Mouse (Mus musculus) neural tube, embryonic 13.5 days (tissue): Measurements from ENCODE around the gene Prkn. TPM values are rescaled to one million over a fixed set of nuclear protein-coding genes. Genes with fewer than 3 reads are reported as not detected.

Experiments
- ATAC-seq: fragments of 200-750 bp; cut with Nextera tagmentation; 2 replicates; pipeline ENCODE4 v1.8.0; 2017; ENCODE audit warnings: low read depth, mild to moderate bottlenecking, moderate TSS enrichment, moderate library complexity
- H3K27ac ChIP-seq: fragments of 300-500 bp; sonication (generic); replicated peaks from 2 replicates; pipeline ENCODE4 v1.5.1; 2015; ENCODE audit warnings: moderate library complexity, mild to moderate bottlenecking, inconsistent platforms
- H3K27me3 ChIP-seq: fragments of 300-500 bp; sonication (generic); 2 replicates; pipeline ENCODE4 v1.6.1; 2015; ENCODE audit warnings: mild to moderate bottlenecking, inconsistent platforms
- H3K36me3 ChIP-seq: fragments of 300-500 bp; sonication (generic); 2 replicates; pipeline ENCODE4 v1.6.1; 2015; ENCODE audit warnings: mild to moderate bottlenecking, inconsistent platforms
- H3K4me1 ChIP-seq: fragments of 300-500 bp; sonication (generic); replicated peaks from 2 replicates; pipeline ENCODE4 v1.6.1; 2015; ENCODE audit warnings: inconsistent platforms
- H3K4me2 ChIP-seq: fragments of 300-500 bp; sonication (generic); 2 replicates; pipeline ENCODE4 v1.6.1; 2015; ENCODE audit warnings: inconsistent platforms, mild to moderate bottlenecking, moderate library complexity
- H3K4me3 ChIP-seq: fragments of 300-500 bp; sonication (generic); 2 replicates; pipeline ENCODE4 v1.5.1; 2015; ENCODE audit warnings: mild to moderate bottlenecking, inconsistent platforms
- H3K9ac ChIP-seq: fragments of 300-500 bp; sonication (generic); 2 replicates; pipeline ENCODE4 v1.6.1; 2015; ENCODE audit warnings: moderate library complexity, mild to moderate bottlenecking, inconsistent platforms
- H3K9me3 ChIP-seq: fragments of 300-500 bp; sonication (generic); 2 replicates; pipeline ENCODE4 v1.6.1; 2016; ENCODE audit warnings: inconsistent platforms
- WGBS: fragments of 180-500 bp; shearing (Covaris S2); methylation state at CpG from one replicate; pipeline ENCODE4 v1.1.7; 2015; 5-methylcytosine and 5-hydroxymethylcytosine counted together
- polyA plus RNA-seq: library from polyadenylated mRNA; unstranded; fragments of >200 nt; fragmentation: Nextera tagmentation; extraction: Ambion mirVana; gene quantifications from 2 replicates; pipeline ENCODE4 v1.2.1, GENCODE M21; 2015

Gene Prkn
- polyA plus RNA-seq, 1 experiment from 2014 or later, result 3.6 TPM

DNA sequence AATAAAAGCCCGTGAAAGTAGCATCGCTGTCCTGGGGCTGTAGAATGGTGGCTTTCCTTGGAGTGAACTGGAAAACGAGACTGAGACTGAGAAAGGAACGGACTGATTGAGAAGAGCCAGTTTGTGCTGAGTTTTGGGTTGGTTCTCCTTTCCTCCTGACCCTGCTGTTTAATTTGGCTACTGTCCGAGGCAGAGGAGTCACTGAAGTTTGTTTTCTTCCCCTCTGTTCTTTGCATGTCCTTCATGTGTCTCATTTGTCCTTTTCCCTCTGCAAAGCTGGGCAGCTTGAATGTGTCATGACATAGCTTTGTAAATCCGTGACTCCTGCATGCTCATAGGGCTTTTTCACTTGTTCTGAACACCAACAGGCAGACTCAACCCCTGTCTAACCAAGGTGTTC is 249.2 kb downstream of the Prkn start:
- Histone ChIP-seq H3K27ac (no peak overlapping the region), H3K9ac (no peak overlapping the region), H3K4me3 (no peak overlapping the region), H3K9me3 (no peaks in the 10 kb centered on the region), H3K4me1 (peaks cover 26% of the 10 kb centered on the region), H3K4me2 (no peak overlapping the region), H3K27me3 (no peaks in the 10 kb centered on the region), H3K36me3 (no peaks in the 10 kb centered on the region)
- no peak for ATAC-seq
- 89% methylated on average over 6 of the region's 6 CpGs for WGBS

DNA sequence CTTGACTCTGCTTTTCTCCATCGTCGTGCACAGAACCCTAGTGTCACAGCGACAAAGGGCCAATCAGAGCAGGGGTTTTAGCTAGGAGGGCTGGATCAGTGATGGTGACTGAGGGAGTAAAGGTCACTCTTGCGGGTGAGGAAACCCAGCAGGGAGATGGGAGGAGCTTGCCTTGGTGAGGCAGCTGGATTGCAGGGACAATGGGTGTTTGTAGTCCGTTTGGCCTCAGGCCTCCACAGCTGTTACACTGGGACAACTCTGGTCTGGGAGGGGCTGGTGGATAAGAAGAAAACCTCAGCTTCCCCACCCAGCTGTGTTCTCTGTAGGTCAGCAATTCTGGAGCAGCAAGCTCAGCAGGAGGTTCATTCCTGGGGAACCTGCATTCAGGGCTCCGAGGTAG is 252.7 kb downstream of the Prkn start:
- H3K9ac ChIP-seq, result no peak overlapping the region
- H3K4me3 ChIP-seq, result no peak overlapping the region
- no peak overlapping the region for H3K27ac ChIP-seq
- no peaks in the 10 kb centered on the region for H3K36me3 ChIP-seq
- WGBS, result 17% methylated on average over 6 of the region's 6 CpGs
- H3K9me3 ChIP-seq, result peaks cover 7% of the 10 kb centered on the region; the same call in 1 of the 2 replicates
- no peak overlapping the region for H3K4me2 ChIP-seq
- H3K4me1 ChIP-seq, result peaks cover 11% of the 10 kb centered on the region
- no peak for ATAC-seq
- H3K27me3 ChIP-seq, result no peaks in the 10 kb centered on the region

DNA sequence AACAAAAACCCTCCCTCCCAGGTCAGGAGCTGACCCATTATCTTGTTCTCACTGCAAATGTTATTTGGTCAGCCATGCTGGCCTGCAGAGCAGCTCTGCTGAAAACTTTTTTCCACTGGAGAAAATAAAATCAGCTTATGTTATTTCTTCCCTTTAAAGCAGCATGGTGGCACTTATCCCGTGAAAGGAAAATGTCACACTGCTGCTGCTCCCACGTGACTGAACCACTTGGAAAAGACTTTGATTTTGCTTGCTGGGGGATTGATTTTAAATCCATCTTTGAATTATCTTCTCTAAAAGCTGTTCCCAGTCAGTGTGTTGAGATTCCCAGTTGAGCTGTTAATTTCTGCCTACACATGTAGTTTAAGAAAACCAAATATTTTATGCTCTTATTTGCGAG is 253.1 kb downstream of the Prkn start:
- Histone ChIP-seq H3K4me1 (peaks cover 9% of the 10 kb centered on the region), H3K4me3 (no peak overlapping the region), H3K9me3 (peaks cover 7% of the 10 kb centered on the region; the same call in 1 of the 2 replicates), H3K27ac (no peak overlapping the region), H3K27me3 (no peaks in the 10 kb centered on the region), H3K36me3 (no peaks in the 10 kb centered on the region), H3K4me2 (no peak overlapping the region), H3K9ac (no peak overlapping the region)
- no peak for ATAC-seq
- WGBS, result 45% methylated on average over 3 of the region's 3 CpGs

DNA sequence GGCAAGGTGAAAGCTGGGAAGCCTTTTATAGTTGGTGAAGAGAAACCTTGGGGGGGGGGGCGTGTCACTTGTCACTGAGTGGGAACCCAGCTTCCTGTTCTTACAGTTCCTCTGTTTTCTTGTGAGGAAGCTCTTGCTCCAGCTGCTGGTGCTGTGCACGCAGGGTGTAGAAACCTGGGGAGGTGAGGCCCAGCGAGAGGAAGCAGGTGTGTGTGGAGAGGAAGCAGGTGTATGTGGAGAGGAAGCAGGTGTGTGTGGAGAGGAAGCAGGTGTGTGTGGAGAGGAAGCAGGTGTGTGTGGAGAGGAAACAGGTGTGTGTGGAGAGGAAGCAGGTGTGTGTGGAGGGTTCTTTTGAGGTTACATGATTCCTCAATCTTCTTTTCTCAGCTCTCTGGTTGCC is 266.8 kb downstream of the Prkn start:
- Histone ChIP-seq H3K9me3 (no peaks in the 10 kb centered on the region), H3K9ac (no peak overlapping the region), H3K27me3 (no peaks in the 10 kb centered on the region), H3K36me3 (no peaks in the 10 kb centered on the region), H3K4me2 (no peak overlapping the region), H3K4me1 (no peaks in the 10 kb centered on the region), H3K27ac (no peak overlapping the region), H3K4me3 (no peak overlapping the region)
- ATAC-seq, result no peak
- WGBS, result 78% methylated on average over 3 of the region's 3 CpGs

DNA sequence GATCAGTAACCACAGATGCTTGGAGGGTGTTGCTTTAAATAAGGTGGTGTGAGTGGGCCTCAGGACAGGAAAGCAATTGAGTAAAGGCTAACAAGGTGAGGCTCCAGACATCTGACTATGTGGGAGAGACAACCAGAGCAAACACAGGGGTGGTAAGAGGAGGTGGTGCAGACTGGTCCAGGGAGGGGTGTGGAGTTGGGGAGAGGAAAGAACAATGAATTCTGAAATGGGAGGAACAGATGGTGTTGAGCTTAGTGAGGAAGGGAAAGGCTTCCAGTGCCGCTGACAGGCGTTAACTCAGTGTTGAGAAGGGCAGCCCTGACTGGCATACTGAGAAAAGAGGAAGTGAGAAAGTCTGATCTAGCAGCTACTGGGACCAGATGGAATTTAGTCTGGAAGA is 267.7 kb downstream of the Prkn start:
- Histone ChIP-seq H3K4me1 (no peaks in the 10 kb centered on the region), H3K9me3 (no peaks in the 10 kb centered on the region), H3K4me3 (no peak overlapping the region), H3K27me3 (no peaks in the 10 kb centered on the region), H3K36me3 (no peaks in the 10 kb centered on the region), H3K27ac (no peak overlapping the region), H3K4me2 (no peak overlapping the region), H3K9ac (no peak overlapping the region)
- WGBS, result 43% methylated on average over 2 of the region's 2 CpGs
- no peak for ATAC-seq

DNA sequence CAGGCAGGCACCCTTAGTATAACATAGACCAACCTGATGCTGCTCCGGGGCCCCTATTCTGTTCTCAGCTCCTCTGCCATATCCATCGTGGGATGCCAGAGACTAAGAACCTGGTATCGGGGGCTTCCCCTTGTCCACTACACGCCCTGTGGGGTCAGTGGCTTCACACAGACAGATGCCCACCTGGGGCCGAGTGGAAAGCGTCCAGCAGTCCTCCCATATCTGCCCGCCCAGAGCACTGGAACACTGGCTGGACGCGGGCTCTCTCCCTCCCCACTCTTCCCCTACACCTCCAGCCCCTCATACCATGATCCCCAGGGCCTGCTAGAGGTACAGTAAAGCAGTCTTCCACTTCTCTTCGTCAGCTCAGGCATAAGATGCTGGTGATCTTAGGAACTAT is 277.3 kb downstream of the Prkn start:
- H3K9ac ChIP-seq, result no peak overlapping the region
- no peaks in the 10 kb centered on the region for H3K27me3 ChIP-seq
- 80% methylated on average over 10 of the region's 10 CpGs for WGBS
- no peak for ATAC-seq
- no peak overlapping the region for H3K4me2 ChIP-seq
- no peak overlapping the region for H3K27ac ChIP-seq
- no peaks in the 10 kb centered on the region for H3K36me3 ChIP-seq
- no peaks in the 10 kb centered on the region for H3K9me3 ChIP-seq
- no peaks in the 10 kb centered on the region for H3K4me1 ChIP-seq
- H3K4me3 ChIP-seq, result no peak overlapping the region

DNA sequence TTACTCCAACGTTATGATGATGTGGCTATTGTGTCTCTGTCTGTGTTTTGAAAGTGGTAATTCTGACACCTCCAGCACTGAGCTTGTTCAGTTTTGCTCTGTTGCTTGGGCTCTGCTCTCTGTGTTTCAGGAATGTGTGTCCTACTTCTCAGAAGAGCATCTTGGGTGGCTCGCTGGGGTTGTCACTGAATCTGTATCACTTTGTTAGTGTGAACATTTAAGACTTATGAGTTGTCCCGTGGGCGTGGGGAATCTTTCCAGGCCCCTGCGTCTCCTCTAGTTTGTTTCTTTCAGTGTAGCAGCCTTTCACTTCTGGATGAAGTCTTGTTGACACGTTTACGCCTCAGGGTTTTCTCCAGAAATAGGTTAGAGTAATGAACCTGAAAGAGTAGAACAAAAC is 283.9 kb downstream of the Prkn start:
- H3K4me3 ChIP-seq, result no peak overlapping the region
- no peaks in the 10 kb centered on the region for H3K9me3 ChIP-seq
- no peaks in the 10 kb centered on the region for H3K4me1 ChIP-seq
- H3K27ac ChIP-seq, result no peak overlapping the region
- no peaks in the 10 kb centered on the region for H3K27me3 ChIP-seq
- no peaks in the 10 kb centered on the region for H3K36me3 ChIP-seq
- WGBS, result 71% methylated on average over 7 of the region's 7 CpGs
- H3K9ac ChIP-seq, result no peak overlapping the region
- no peak overlapping the region for H3K4me2 ChIP-seq
- ATAC-seq, result no peak

DNA sequence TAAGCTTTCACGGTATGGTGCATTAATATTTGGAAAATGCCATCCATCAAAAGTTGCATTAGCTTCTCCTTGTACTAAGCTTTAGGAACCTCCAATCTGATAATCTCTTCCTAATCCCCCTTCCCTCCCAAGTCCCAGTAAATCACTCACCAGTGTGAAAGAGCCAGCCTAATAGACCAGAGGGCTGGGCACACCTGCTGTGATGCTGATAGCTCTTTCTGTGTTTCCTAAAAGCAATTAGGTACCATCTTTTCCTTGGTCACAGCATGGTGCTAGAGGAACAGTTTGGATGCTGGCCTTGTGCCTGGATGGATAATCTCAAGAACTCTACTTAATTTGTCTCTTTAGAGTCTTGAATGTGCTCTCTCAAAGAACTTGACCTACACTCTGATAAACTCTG is 287.0 kb downstream of the Prkn start:
- no peak for ATAC-seq
- H3K9ac ChIP-seq, result no peak overlapping the region
- no peak overlapping the region for H3K27ac ChIP-seq
- H3K4me1 ChIP-seq, result peaks cover 7% of the 10 kb centered on the region
- no peaks in the 10 kb centered on the region for H3K36me3 ChIP-seq
- H3K27me3 ChIP-seq, result no peaks in the 10 kb centered on the region
- no peaks in the 10 kb centered on the region for H3K9me3 ChIP-seq
- H3K4me3 ChIP-seq, result no peak overlapping the region
- H3K4me2 ChIP-seq, result no peak overlapping the region
- WGBS, result 78% methylated on average over 1 of the region's 1 CpGs

DNA sequence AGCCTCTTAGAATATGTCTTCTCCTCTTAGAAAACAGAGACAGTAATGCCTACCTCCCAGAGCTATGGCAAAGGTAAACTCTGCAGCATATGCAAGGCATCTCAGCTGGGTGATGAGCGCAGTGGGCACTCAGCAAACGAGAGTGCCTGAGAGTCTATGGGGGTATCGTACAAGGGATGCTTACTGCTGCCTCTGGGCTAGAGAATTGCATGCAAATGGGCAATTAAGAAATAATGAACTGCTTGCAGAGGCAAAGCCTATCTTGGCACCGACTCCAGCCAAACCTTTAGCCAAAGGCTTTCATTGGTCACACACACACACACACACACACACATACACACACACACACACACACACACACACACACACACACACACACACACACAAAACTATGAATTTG is 290.7 kb downstream of the Prkn start:
- 27% methylated on average over 4 of the region's 4 CpGs for WGBS
- H3K9me3 ChIP-seq, result no peaks in the 10 kb centered on the region
- ATAC-seq, result peak; percentile 53; the same call in 1 of the 2 replicates
- H3K9ac ChIP-seq, result no peak overlapping the region
- no peak overlapping the region for H3K4me2 ChIP-seq
- no peak overlapping the region for H3K27ac ChIP-seq
- no peak overlapping the region for H3K4me3 ChIP-seq
- H3K36me3 ChIP-seq, result no peaks in the 10 kb centered on the region
- H3K4me1 ChIP-seq, result peaks cover 7% of the 10 kb centered on the region
- H3K27me3 ChIP-seq, result no peaks in the 10 kb centered on the region

DNA sequence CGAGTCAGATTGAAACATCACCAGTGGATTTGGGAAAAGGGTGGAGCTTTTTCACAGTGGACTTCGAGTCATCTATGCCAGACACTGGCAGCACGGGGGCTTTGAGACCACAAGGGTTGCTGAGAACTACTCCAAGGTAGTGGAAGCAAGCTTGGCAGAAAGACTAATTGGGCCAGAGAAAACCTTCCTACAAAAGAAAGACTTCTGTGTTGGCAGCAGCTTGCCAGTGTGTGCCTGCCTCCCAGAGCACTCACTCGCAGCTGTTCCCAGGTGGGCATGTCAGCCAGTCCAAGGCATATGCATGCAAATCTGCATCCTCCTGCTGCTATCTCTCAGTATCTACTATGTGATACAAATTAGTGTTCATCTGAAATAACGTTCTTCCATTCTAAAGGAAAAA is 302.1 kb downstream of the Prkn start:
- no peak overlapping the region for H3K27ac ChIP-seq
- no peaks in the 10 kb centered on the region for H3K9me3 ChIP-seq
- no peaks in the 10 kb centered on the region for H3K27me3 ChIP-seq
- no peak for ATAC-seq
- H3K9ac ChIP-seq, result no peak overlapping the region
- H3K4me3 ChIP-seq, result no peak overlapping the region
- no peak overlapping the region for H3K4me2 ChIP-seq
- 69% methylated on average over 5 of the region's 5 CpGs for WGBS
- no peaks in the 10 kb centered on the region for H3K36me3 ChIP-seq
- peaks cover 6% of the 10 kb centered on the region; the same call in 1 of the 2 replicates for H3K4me1 ChIP-seq

DNA sequence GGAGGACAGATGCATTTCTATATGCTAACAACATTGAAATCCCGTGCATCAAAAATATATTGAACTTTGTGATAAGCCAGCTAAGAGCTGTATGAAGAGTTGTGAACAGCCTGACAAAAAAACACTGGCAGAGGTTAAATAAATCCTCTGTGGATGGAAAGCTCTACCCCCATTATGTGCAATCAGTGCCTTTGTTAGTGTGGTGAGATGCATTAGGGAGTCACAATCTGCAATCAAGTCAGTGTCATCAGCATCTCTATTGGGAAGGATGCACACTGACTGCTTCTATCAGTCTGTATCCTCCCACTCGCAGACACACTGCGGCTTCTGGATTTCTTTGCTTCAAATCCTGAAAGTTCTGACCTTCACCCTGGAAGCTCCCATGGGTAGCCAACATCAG is 315.9 kb downstream of the Prkn start:
- Histone ChIP-seq H3K4me2 (no peak overlapping the region), H3K36me3 (no peaks in the 10 kb centered on the region), H3K9me3 (no peaks in the 10 kb centered on the region), H3K9ac (no peak overlapping the region), H3K4me3 (no peak overlapping the region), H3K4me1 (peaks cover 6% of the 10 kb centered on the region; the same call in 1 of the 2 replicates), H3K27ac (no peak overlapping the region), H3K27me3 (no peaks in the 10 kb centered on the region)
- 76% methylated on average over 3 of the region's 3 CpGs for WGBS
- no peak for ATAC-seq

DNA sequence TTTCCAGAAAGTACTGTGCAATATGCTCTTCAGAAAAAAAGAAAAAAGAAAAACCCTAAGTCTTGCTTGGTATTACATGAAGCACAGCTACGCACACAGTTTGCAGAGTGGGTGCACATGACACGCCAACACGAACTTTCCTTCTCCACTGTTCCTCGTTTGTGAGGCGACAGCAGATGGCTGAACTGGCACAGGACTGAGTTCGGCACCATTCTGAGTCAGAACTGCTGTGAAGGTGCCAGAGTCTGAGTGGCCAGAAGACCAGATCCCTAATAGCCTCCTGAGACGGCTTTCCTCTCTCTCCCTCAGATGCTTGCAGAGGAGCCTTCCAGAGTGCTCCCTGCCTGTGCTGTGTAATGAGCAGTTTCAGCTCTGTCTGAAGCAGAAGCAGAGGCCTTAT is 317.4 kb downstream of the Prkn start:
- no peaks in the 10 kb centered on the region for H3K36me3 ChIP-seq
- no peak overlapping the region for H3K27ac ChIP-seq
- H3K9me3 ChIP-seq, result no peaks in the 10 kb centered on the region
- no peak overlapping the region for H3K9ac ChIP-seq
- H3K4me2 ChIP-seq, result no peak overlapping the region
- no peak for ATAC-seq
- 74% methylated on average over 7 of the region's 7 CpGs for WGBS
- H3K4me1 ChIP-seq, result peaks cover 13% of the 10 kb centered on the region; the same call in 1 of the 2 replicates
- no peaks in the 10 kb centered on the region for H3K27me3 ChIP-seq
- H3K4me3 ChIP-seq, result no peak overlapping the region

DNA sequence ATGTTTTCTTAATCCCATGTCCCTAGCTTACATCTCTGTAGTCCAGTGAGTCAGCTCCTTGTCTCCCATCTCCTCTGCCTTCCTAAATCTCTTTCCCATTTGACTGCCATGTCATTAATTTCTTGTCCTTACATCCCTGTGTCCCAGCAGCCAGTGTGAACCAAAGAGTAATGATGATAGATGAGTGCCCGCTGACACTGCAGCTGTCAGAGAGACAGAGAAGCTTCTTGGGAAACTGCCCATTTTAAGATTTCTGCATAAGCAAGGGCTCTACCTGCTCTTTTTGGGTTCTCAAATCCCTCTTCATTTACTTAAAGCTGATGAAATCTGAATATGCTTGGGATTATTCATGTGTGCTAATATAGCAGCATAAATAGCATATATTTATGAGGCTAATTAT is 321.3 kb downstream of the Prkn start:
- Histone ChIP-seq H3K9ac (no peak overlapping the region), H3K27me3 (no peaks in the 10 kb centered on the region), H3K9me3 (no peaks in the 10 kb centered on the region), H3K27ac (no peak overlapping the region), H3K4me3 (no peak overlapping the region), H3K36me3 (no peaks in the 10 kb centered on the region), H3K4me2 (no peak overlapping the region), H3K4me1 (peaks cover 13% of the 10 kb centered on the region; the same call in 1 of the 2 replicates)
- WGBS, result 77% methylated on average over 1 of the region's 1 CpGs
- ATAC-seq, result no peak
